Mouse (Mus musculus): Measurements from ENCODE around the gene Gpr182.
A peak's percentile ranks its signal among the peaks of the same experiment; 100 is the strongest.
"Not testable (repeated sequence)": the region's sequence is repeated elsewhere in the genome, so short reads cannot be mapped to it uniquely, and the experiment has no call there.

The Gpr182 gene

GRCm38 (mm10) chr10:127751548-127751947, at the start of gene Gpr182:
Gene Gpr182, minus strand, starts transcription at chr10:127751732.
- no peak for DNase-seq (ENCODE audit: low read depth)

DNA sequence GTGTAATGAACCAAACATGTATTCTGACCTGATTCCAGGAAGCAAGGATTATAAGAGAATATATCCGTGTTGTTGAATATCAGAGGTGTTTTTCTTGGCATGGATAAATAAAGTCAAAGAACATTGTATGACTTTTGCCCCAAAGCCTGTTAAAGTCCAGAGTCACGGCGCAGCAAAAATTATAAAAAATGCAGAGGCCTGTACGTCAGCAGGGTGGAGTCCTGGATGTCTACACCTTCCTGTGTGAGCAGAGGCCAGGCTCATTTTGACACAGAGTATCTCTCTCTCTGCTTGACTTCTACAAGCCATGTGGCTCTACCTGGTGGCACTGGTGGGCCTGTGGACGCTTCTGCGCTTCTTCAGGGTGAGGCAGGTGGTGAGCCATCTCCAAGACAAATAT, 49.4 kb upstream of the Gpr182 start, which contains the start of gene Rdh16:
TSS of gene Rdh16 (plus strand) at position 262 of the 400 bp plus-strand sequence.
- DNase-seq (ENCODE audit: low read depth) = no peak

- DNase-seq (ENCODE audit: low read depth) = no peak
Measured at GRCm38 (mm10) chr10:127799295-127799694, 47.8 kb upstream of the Gpr182 start.

DNA sequence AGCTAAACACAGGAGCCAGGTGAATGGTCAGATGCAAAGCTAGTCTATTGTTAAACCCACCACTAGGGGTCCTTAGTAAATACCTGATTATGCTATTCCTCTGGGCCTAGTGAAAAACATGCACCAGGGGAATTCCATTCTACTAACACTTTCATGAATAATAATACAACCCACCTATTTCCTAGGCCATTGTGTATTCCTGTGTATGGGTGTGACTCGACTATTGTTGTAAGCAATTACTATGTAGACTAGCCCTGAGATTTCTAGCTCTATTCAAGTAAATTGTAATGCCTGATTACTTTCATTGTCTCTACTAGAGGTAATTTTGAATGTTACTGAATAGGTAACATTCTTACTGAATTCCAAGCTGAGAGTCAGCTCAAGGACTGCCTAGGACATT, 33.9 kb upstream of the Gpr182 start:
- not testable (repeated sequence) for DNase-seq (ENCODE audit: low read depth)

DNA sequence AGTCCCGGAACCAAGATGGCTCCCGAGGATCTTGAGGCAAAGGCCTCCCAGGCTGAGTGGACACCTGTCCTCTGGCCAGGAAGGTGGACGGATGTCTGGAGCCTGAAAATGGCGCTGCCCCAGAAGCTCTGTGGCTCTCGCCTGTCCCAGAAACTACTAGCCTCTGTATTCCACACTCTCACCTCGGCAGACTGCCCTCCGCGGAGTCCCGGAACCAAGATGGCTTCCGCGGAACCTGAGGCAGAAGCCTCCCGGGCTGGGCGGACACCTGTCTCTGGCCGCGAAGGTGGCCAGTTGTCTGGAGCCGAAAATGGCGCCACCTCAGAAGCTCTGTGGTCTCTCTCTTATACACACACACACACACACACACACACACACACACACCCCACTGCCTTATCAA, 30.8 kb upstream of the Gpr182 start:
- DNase-seq (ENCODE audit: low read depth) = not testable (repeated sequence)

DNA sequence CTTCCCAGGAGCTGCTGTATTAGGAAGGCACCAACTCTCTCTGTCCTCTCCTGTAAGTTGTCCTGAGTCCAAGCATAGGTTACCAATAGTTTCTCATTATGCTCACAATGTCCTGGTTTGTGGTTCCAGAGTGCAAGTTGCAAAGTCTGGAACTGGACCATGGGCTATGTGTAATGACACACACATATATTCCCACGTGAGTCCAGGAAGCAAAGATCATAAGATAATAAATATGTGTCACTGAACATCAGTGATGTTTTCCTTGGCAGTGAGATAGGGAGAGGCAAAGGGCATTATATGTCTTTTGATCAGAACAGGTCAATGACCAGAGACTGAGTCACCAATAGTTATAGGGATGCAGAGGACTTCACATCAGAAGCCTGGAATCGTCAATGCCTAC, 24.5 kb upstream of the Gpr182 start, which contains the start of gene Rdh9:
TSS of gene Rdh9 (plus strand) at position 376 of the 400 bp plus-strand sequence.
- no peak for DNase-seq (ENCODE audit: low read depth)

DNA sequence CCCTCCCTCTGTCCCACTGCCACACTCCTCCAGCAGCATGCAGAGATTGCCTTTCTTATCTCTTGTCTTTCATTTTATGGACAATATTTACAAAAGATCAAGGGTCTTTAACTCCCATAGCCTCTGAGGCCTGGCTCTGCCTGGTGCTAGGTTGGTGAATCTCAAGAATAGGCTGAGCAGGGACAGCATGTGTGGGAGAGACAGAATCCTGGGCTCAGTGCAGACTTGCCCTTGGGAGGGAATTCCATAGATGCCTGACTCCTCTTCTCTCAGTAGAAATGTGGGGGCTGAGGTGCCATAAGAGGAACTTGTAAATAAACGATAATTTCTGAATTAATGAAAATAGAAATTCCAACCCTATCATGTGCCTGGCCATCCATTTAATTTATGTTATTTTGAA, 15.0 kb upstream of the Gpr182 start:
- no peak for DNase-seq (ENCODE audit: low read depth)

DNA sequence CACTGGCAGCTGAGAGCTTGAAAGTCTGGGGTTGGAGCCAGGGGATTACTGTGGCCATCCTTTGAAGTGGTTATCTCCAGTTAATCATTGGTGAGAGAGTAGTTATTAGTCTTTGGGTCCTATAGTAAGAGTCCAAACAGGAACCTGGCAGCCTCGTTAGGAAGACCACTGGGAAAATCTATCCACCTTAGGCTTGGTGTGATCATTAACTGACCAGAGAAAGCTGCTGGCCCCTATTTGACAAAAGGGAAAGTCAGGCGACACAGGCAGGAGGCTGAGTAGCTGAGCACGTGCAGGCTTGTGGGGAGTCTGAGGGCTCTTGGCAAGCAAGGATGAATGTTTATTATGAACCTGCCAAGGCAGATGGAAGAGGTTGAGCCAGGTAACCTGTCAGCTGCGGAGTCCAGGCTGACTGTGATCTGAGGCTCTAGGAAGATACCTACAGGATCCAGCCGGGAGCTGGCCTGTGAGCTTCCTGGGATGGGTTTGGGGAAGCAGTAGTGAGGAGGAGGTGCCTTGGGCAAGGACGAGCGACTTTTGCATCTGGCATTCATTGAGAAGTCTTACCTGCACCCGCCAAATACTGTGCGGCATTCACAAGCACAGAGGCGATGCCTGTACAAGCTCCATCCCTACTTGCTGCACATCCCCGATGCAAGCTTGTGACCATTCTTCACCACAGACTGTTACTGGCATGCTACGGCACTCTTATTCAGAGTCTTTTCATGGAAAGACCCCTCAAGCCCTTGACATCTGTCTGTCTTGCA, 12.6 kb upstream of the Gpr182 start:
- no peak for DNase-seq (ENCODE audit: low read depth)

DNA sequence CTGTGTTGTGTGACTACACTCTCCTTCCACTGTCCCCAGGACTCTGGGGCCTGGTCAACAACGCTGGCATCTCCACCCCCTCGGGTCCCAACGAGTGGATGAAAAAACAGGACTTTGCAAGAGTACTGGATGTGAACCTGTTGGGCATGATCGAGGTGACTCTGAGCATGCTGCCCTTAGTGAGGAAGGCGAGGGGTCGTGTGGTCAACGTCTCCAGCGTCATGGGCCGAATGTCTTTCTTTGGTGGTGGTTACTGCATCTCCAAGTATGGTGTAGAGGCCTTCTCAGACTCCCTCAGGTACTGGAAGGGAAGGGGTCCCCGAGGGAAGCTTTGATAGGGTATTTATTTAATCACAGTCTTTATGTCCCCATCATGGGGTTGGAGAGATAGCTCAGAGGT, 11.4 kb upstream of the Gpr182 start:
- DNase-seq (ENCODE audit: low read depth) = not testable (repeated sequence)

GRCm38 (mm10) chr10:127759181-127760110, 7.9 kb upstream of the Gpr182 start, which contains the start of the genes Rdh1 and Rdh16f1:
Gene Rdh1, plus strand, starts transcription at chr10:127759721.
Gene Rdh16f1, plus strand, starts transcription at chr10:127759787.
- DNase-seq (ENCODE audit: low read depth) = no peak

GRCm38 (mm10) chr10:127755770-127756468, 4.4 kb upstream of the Gpr182 start:
- DNase-seq (ENCODE audit: low read depth) = no peak

GRCm38 (mm10) chr10:127755246-127755645, 3.7 kb upstream of the Gpr182 start:
- no peak for DNase-seq (ENCODE audit: low read depth)

DNA sequence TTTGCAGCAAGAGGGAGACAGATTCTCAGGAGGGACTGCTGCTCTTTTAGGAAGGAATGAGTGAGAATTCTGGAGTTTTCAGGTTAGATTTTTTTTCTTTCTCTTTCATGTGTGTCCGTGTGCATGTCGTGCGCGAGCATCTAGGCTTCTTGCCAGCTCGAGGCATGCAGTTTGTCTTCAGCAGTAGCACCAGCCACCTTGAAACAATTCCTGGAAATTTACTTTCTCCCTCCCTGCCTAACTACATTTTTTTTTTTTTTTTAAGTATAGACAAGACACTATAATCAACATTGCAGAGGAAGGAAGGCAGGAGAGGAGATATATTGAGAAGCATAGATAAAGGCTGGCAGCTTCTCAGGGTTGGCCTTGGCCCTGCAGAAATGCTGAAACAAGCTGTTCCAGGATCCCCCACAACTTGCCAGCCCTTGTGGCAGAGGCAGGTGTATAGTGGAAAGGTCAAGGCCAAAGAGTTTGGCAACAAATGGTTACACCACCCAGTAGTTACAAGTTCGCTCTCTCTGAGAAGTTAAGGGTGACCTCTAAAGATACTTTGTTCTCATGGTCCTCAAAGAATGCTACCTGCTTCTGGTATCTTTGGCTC, 3.1 kb upstream of the Gpr182 start:
- DNase-seq (ENCODE audit: low read depth) = no peak

DNA sequence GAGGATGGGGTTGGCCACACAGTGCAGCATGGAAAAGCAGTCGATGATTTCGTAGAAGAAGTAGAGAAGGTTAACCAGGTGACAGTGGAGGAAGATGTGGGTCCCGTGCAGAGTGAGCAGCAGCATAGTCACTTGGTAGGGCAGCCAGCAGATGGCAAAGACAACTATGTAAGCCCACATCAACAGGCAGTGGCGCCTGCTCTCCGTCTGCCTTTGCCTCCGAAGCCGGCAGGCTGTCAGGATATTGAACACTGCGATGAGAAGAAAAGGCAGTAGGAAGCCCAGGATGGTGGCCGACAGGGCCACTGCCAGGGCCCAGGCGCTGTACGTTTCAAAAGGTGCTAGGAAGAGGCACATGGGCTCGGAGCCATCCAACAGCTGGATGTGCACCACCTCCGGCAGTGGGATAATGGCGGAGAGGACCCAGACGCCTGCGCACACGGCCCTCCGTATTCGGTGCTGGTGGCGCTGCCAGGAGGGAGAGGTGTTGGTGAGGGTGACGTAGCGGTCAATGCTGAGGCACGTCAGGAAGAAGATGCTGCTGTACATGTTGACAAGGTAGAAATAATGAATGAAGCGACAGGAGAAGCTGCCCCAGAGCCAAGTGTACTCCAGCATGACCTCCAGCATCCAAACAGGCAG, 1.3 kb downstream of the Gpr182 start:
- no peak for DNase-seq (ENCODE audit: low read depth)

GRCm38 (mm10) chr10:127748847-127749612, 2.5 kb downstream of the Gpr182 start:
- no peak for DNase-seq (ENCODE audit: low read depth)

DNA sequence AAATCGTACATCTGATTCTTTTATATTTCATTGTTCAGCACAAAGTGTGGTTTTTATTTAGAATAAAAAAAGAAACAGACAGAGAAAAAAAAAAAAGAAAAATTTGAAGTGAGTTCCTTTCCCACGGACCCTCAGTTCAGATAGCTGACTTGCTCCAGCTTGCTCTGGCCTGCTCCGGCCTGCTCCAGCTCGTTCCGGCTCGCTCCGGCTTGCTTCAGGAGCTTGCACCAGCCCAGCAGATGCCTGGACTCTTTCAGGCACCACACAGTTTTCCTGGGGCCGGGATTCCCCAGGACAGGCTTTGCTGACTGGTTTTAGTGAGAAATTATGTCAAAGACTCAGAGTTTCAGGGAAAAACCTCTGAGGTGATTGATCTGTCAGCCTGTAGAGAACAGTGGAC, 4.3 kb downstream of the Gpr182 start:
- DNase-seq (ENCODE audit: low read depth) = no peak

DNA sequence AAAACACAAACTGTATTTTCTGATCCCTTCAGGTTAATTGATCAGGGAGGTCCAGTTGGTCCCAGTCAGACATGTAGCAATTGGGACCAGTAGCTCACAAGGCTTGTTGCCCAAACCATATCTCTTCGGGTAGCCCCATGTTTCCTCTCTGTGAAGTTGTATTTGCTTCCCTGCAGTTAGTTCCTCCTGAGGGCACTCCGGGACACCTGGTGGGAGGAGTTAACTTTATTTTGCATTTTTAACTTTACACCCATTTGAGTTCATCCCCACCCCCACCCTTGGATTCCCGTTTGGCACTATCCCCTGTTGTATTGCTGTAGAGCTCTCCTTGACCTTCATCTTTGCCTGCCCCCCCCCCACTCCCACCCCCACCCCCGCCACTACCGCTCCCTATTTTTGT, 5.6 kb downstream of the Gpr182 start:
- no peak for DNase-seq (ENCODE audit: low read depth)

DNA sequence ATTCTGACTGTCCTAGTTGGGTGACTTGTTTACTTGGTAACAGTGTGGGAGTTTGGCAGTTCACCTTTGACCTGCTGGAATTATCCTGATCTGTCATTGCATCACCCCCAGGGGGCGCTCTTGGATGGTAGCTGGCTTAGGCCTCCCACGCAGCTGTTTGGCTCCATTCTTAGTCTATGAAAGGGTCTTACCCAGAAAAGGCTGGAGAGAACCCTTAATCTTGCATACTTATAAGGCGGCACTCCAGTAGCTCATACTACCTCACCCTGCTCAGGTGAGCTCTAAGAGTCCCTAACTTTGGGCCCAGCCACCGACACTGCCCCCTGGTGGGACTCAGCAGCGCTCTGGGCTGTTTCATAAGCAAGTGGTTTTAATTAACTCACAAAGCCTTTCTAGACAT, 6.9 kb downstream of the Gpr182 start:
- DNase-seq (ENCODE audit: low read depth) = peak; percentile 75

GRCm38 (mm10) chr10:127739661-127740161, 11.8 kb downstream of the Gpr182 start:
- no peak for DNase-seq (ENCODE audit: low read depth)

GRCm38 (mm10) chr10:127739083-127739660, 12.4 kb downstream of the Gpr182 start, which contains the start of gene Zbtb39:
Gene Zbtb39, plus strand, starts transcription at chr10:127739538.
- peak; percentile 83 for DNase-seq (ENCODE audit: low read depth)
